Mouse (Mus musculus) kidney, adult 2 months (tissue): ENCODE data around the gene Galnt10. TPM values are rescaled to one million over a fixed set of nuclear protein-coding genes. Genes with fewer than 3 reads are reported as not detected.
A peak's percentile ranks its signal among the peaks of the same experiment; 100 is the strongest.
"Not testable (repeated sequence)": the region's sequence is repeated elsewhere in the genome, so short reads cannot be mapped to it uniquely, and the experiment has no call there.

Experiments
- DNase-seq: peaks from one replicate; pipeline ENCODE4 v3.0.0; 2021
- H3K27ac ChIP-seq: fragments of 200-500 bp; 2 replicates; pipeline ENCODE4 v1.5.1; 2012; ENCODE audit warnings: low read depth, low read length, control low read depth, inconsistent platforms; ENCODE audit not compliant: insufficient read depth
- H3K27me3 ChIP-seq: fragments of 200-500 bp; replicated peaks from 2 replicates; pipeline ENCODE4 v1.6.1; 2012; ENCODE audit warnings: mild to moderate bottlenecking, moderate library complexity, low read length, inconsistent platforms; ENCODE audit not compliant: control insufficient read depth, insufficient read depth
- H3K36me3 ChIP-seq: fragments of 200-500 bp; 2 replicates; pipeline ENCODE4 v1.6.1; 2012; ENCODE audit warnings: mild to moderate bottlenecking, moderate library complexity, low read length, inconsistent platforms; ENCODE audit not compliant: control insufficient read depth, insufficient read depth
- H3K4me1 ChIP-seq: fragments of 200-500 bp; 2 replicates; pipeline ENCODE4 v1.6.1; 2011; ENCODE audit warnings: low read length; ENCODE audit not compliant: control insufficient read depth, insufficient read depth
- H3K4me3 ChIP-seq: fragments of 200-500 bp; 2 replicates; pipeline ENCODE4 v1.5.1; 2011; ENCODE audit warnings: mild to moderate bottlenecking, low read depth, low read length, control low read depth; ENCODE audit not compliant: insufficient read depth
- CTCF ChIP-seq: fragments of 200-500 bp; conservative IDR thresholded peaks from 2 replicates; pipeline ENCODE4 v1.5.1; 2011; ENCODE audit warnings: low read depth, mild to moderate bottlenecking, control low read depth, low read length, moderate library complexity, mixed read lengths; ENCODE audit not compliant: insufficient read depth, insufficient read length
- POLR2A ChIP-seq: fragments of 200-500 bp; IDR thresholded peaks from one replicate; pipeline ENCODE4 v1.6.1; 2011; ENCODE audit warnings: low read depth, low read length, control low read depth
- WGBS: fragments of 180-500 bp; shearing (Covaris S2); methylation state at CpG from one replicate; pipeline ENCODE4 v1.1.7; 2018; 5-methylcytosine and 5-hydroxymethylcytosine counted together
- polyA plus RNA-seq: library from polyadenylated mRNA; depleted of rRNA; stranded (reverse); fragments of >200 nt; gene quantifications from 2 replicates; pipeline ENCODE4 v1.2.3, GENCODE M21; 2012

Gene Galnt10
- polyA plus RNA-seq, 1 experiment: 11.1 TPM

- peak; percentile 65 for DNase-seq
- 29% methylated on average over 9 of the region's 9 CpGs for WGBS
- Histone ChIP-seq H3K27ac (no peak overlapping the region), H3K36me3 (no peaks in the 10 kb centered on the region), H3K4me1 (no peaks in the 10 kb centered on the region), H3K27me3 (no peaks in the 10 kb centered on the region), H3K4me3 (no peak overlapping the region)
- TF ChIP-seq POLR2A (no peak), CTCF (peak; percentile 78)
Measured at GRCm38 (mm10) chr11:57819999-57820581, 174.8 kb downstream of the Galnt10 start.

- H3K27me3 ChIP-seq, H3K4me3 ChIP-seq: not testable (repeated sequence)
- WGBS: 97% methylated on average over 2 of the region's 2 CpGs
Measured at GRCm38 (mm10) chr11:57823159-57823558, 177.9 kb downstream of the Galnt10 start.

GRCm38 (mm10) chr11:57823714-57824113 is 178.5 kb downstream of the Galnt10 start:
- H3K4me1 ChIP-seq: no peaks in the 10 kb centered on the region
- WGBS: 78% methylated on average over 7 of the region's 7 CpGs
- H3K27me3 ChIP-seq: peaks cover 3% of the 10 kb centered on the region; the same call in 1 of the 2 replicates

More at GRCm38 (mm10) chr11:57823159-57823558, 177.9 kb downstream of the Galnt10 start:
- not testable (repeated sequence) for H3K36me3 ChIP-seq, H3K27ac ChIP-seq, DNase-seq, H3K4me1 ChIP-seq

GRCm38 (mm10) chr11:57825234-57825633 is 180.0 kb downstream of the Galnt10 start:
- not testable (repeated sequence) for H3K27ac ChIP-seq, H3K27me3 ChIP-seq, H3K4me1 ChIP-seq, DNase-seq, H3K4me3 ChIP-seq, H3K36me3 ChIP-seq
- 66% methylated on average over 11 of the region's 11 CpGs for WGBS

More at GRCm38 (mm10) chr11:57823714-57824113, 178.5 kb downstream of the Galnt10 start:
- TF ChIP-seq POLR2A: no peak
- no peak for TF ChIP-seq CTCF
- Histone ChIP-seq H3K36me3 (no peaks in the 10 kb centered on the region), H3K27ac (no peak overlapping the region), H3K4me3 (no peak overlapping the region)
- no peak for DNase-seq

- DNase-seq: no peak
- Histone ChIP-seq H3K4me3 (peak overlapping the region; percentile 18; the same call in 1 of the 2 replicates), H3K27ac (no peak overlapping the region), H3K27me3 (peaks cover 5% of the 10 kb centered on the region; the same call in 1 of the 2 replicates), H3K36me3 (no peaks in the 10 kb centered on the region), H3K4me1 (no peaks in the 10 kb centered on the region)
- TF ChIP-seq POLR2A: no peak
- no peak for TF ChIP-seq CTCF
- 5% methylated on average over 41 of the region's 41 CpGs for WGBS
Measured at GRCm38 (mm10) chr11:57827048-57827914, 182.0 kb downstream of the Galnt10 start.

- TF ChIP-seq POLR2A: no peak
- TF ChIP-seq CTCF: no peak
- no peaks in the 10 kb centered on the region for H3K36me3 ChIP-seq
- peak overlapping the region; percentile 18; the same call in 1 of the 2 replicates for H3K4me3 ChIP-seq
- 3% methylated on average over 33 of the region's 33 CpGs for WGBS
- H3K4me1 ChIP-seq: no peaks in the 10 kb centered on the region
- H3K27ac ChIP-seq: no peak overlapping the region
- H3K27me3 ChIP-seq: peaks cover 5% of the 10 kb centered on the region; the same call in 1 of the 2 replicates
- DNase-seq: peak; percentile 15
Measured at GRCm38 (mm10) chr11:57827915-57828545, 182.8 kb downstream of the Galnt10 start.
